Comparison of ENCODE assay signal across 25 mouse cellular contexts in genomic region chr1:134583560-134583959, GRCm38 (mm10). TPM values are rescaled to one million over a fixed set of nuclear protein-coding genes. Genes with fewer than 3 reads are reported as not detected.
DNase-seq lines count a peak whose midpoint lies in the region; ATAC-seq and TF ChIP-seq lines count a peak whose summit lies in the region.
"Had no signal": no experiment of that assay in that cellular context is flagged by ENCODE, and none has a peak within 500 bp of the region (broad histone marks: within the 10 kb centered on the region; RNA-seq: fewer than 3 reads in every experiment).

No protein-coding gene starts in this region.

- peaks cover 6 to 10% of the 10 kb centered on the region in 2 experiments; a peak in 3 of 4 replicates for H3K4me1 ChIP-seq in ES-E14 (ENCODE audit: control insufficient read depth in 2 of 2, insufficient read depth in 2 of 2, low read length in 2 of 2, poor library complexity in 1 of 2)
- peaks cover 22% of the 10 kb centered on the region for H3K4me1 ChIP-seq in limb, embryonic 15.5 days
- H3K4me1 ChIP-seq: forebrain, embryonic 13.5 days had no signal

- no peaks in the 10 kb centered on the region for H3K9me3 ChIP-seq in ES-E14 (ENCODE audit: control insufficient read depth, insufficient read depth, low read depth, low read length)
- H3K9me3 ChIP-seq in limb, embryonic 15.5 days: no peaks in the 10 kb centered on the region
- H3K9me3 ChIP-seq: forebrain, embryonic 13.5 days; neural tube, embryonic 15.5 days had no signal

- no peak overlapping the region for H3K4me2 ChIP-seq in limb, embryonic 15.5 days
- H3K4me2 ChIP-seq: forebrain, embryonic 13.5 days; liver, embryonic 11.5 days; neural tube, embryonic 15.5 days had no signal

- H3K27me3 ChIP-seq in limb, embryonic 15.5 days: no peaks in the 10 kb centered on the region
- H3K27me3 ChIP-seq: forebrain, embryonic 13.5 days; neural tube, embryonic 15.5 days had no signal

- no peak overlapping the region for H3K27ac ChIP-seq in ES-E14 (ENCODE audit: insufficient read depth, low read depth, low read length, poor library complexity, severe bottlenecking)
- H3K27ac ChIP-seq in limb, embryonic 15.5 days: peak overlapping the region; percentile 65; the same call in 1 of the 2 replicates
- H3K27ac ChIP-seq: forebrain, embryonic 13.5 days; neural tube, embryonic 15.5 days had no signal

- peak; percentile 71 for DNase-seq in heart, adult 11 months
- no peak for DNase-seq in heart, postnatal 4 days
- DNase-seq in ES-E14 (ENCODE audit: low read depth, low spot score): no peak
- no peak for DNase-seq in cerebellum, adult 9-10 months
- DNase-seq in right cerebral cortex, postnatal 25 days: no peak
- no peak for DNase-seq in natural killer cell, adult 2 months (ENCODE audit: low spot score in 2 of 2)
- DNase-seq: cerebellum, postnatal 25 days; heart, adult 18-20 months; lung, postnatal 14 days; spleen, adult 18-20 months had no signal

- in situ Hi-C loops in ES-E14 (cut with MboI; ENCODE audit: low sequenced_read_pairs in 2 of 2, unreplicated experiment in 2 of 2): no loop called here

- H3K36me3 ChIP-seq in ES-E14 (ENCODE audit: control insufficient read depth, insufficient read depth, low read length, poor library complexity, severe bottlenecking): peaks cover 7% of the 10 kb centered on the region
- H3K36me3 ChIP-seq in limb, embryonic 15.5 days: peaks cover 26% of the 10 kb centered on the region

- peak; percentile 77 for ATAC-seq in erythroblast, adult 5-6 weeks (replicated peaks; ENCODE audit: low FRiP score, poor library complexity, severe bottlenecking)
- ATAC-seq in limb, embryonic 15.5 days (ENCODE audit: insufficient number of reproducible peaks, low FRiP score, low TSS enrichment, low read depth): no peak
- ATAC-seq: forebrain, embryonic 13.5 days; hindbrain, embryonic 16.5 days had no signal

- 45% methylated on average over 3 of the region's 3 CpGs for WGBS in limb, embryonic 15.5 days

- no peak overlapping the region for H3K4me3 ChIP-seq in ES-E14 (ENCODE audit: insufficient read depth in 1 of 2, low read depth in 1 of 2, low read length in 2 of 2, poor library complexity in 1 of 2, severe bottlenecking in 1 of 2)
- H3K4me3 ChIP-seq in limb, embryonic 15.5 days: no peak overlapping the region
- H3K4me3 ChIP-seq: forebrain, embryonic 13.5 days; neural tube, embryonic 15.5 days had no signal

- no peak overlapping the region for H3K9ac ChIP-seq in ES-E14 (ENCODE audit: insufficient read depth, low read depth, low read length, poor library complexity, severe bottlenecking)
- H3K9ac ChIP-seq in limb, embryonic 15.5 days: no peak overlapping the region
- H3K9ac ChIP-seq: forebrain, embryonic 13.5 days; neural tube, embryonic 15.5 days had no signal

TF ChIP-seq in ES-E14, 5 proteins besides CTCF, POLR2A, EP300 and RAD21:
- TF ChIP-seq CHD2 (IDR thresholded peaks at IDR 0.05; ENCODE audit: low read depth, low read length) (no peak), HCFC1 (IDR thresholded peaks at IDR 0.05; ENCODE audit: borderline replicate concordance, insufficient read depth, low read length) (no peak), MAFK (IDR thresholded peaks at IDR 0.05; ENCODE audit: insufficient read depth, low read depth, low read length) (peak; percentile 80), ZNF384 (IDR thresholded peaks at IDR 0.05; ENCODE audit: low read depth, low read length) (no peak)

RNA-seq across cellular contexts. Expression of gene Kdm5b, which starts 23.6 kb away (rescaled TPM):
- 10 to 100 TPM; 27.8 to 28.6 TPM for total RNA-seq in heart, postnatal 4 days (2021)
- total RNA-seq in ES-E14 (2012; rRNA removed): 127 and 182 TPM in 2 replicates
- total RNA-seq in erythroblast, adult 5-6 weeks (2015; ENCODE audit: low replicate concordance): 15.9 and 16.3 TPM in 2 replicates
- 24.3 and 25.0 TPM in 2 replicates for total RNA-seq in erythroblast, adult 5-6 weeks (2017; ENCODE audit: low replicate concordance)
- 63.9 and 80.8 TPM in 2 replicates for polyA plus RNA-seq in limb, embryonic 15.5 days (2015; fragmentation: Nextera tagmentation; extraction: Ambion mirVana)

RNA-seq across cellular contexts. Expression of gene Mgat4e, which starts 34.1 kb away (rescaled TPM):
- not detected for total RNA-seq in heart, postnatal 4 days (2021)
- 0.76 and 2.1 TPM in 2 replicates for total RNA-seq in ES-E14 (2012; rRNA removed)
- not detected in 2 replicates for total RNA-seq in erythroblast, adult 5-6 weeks (2015; ENCODE audit: low replicate concordance)
- total RNA-seq in erythroblast, adult 5-6 weeks (2017; ENCODE audit: low replicate concordance): not detected in 2 replicates
- polyA plus RNA-seq in limb, embryonic 15.5 days (2015; fragmentation: Nextera tagmentation; extraction: Ambion mirVana): 0.10 TPM in 1 of 2 replicates, not detected in the other
- total RNA-seq: adrenal gland, postnatal 4 days; gastrocnemius, adult 18-20 months; heart, adult 18-20 months; layer of hippocampus, adult 8-10 months; left cerebral cortex, postnatal 14 days; megakaryocyte-erythroid progenitor cell, adult 5-6 weeks; midbrain, postnatal 0 days had no signal
- polyA plus RNA-seq: embryonic facial prominence, embryonic 11.5 days; forebrain, embryonic 13.5 days; heart, postnatal 0 days; hindbrain, embryonic 16.5 days; kidney, embryonic 14.5 days; liver, embryonic 11.5 days; midbrain, postnatal 0 days; neural tube, embryonic 15.5 days had no signal
